Mouse (Mus musculus): ENCODE measurements around the gene Adamts12. TPM values are rescaled to one million over a fixed set of nuclear protein-coding genes. Genes with fewer than 3 reads are reported as not detected.

Gene Adamts12
- polyA plus RNA-seq, 1 experiment: 0.35 TPM

- no peaks in the 10 kb centered on the region for H3K36me3 ChIP-seq (ENCODE audit: control insufficient read depth, insufficient read depth, low read length)
These were observed 27.8 kb upstream of the Adamts12 start for GRCm38 (mm10) chr15:11036535-11037375.

DNA sequence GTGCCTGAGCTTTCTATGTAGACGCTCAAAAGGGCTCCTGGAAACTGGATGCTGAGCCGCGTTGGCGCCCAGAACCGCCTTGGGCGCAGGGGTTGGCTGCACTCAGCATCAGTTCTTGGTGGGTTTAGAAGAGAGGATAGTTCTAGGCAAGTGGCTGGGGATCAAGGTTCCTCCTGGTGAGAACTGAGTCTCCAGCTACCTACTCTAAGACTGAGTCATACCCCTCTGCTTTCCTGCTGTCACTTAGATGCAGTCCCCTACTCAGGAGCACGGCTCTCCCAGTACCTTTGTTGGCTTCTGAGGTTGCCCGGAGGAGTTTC lies 27.3 kb upstream of the Adamts12 start:
- 15% methylated on average over 8 of the region's 8 CpGs for WGBS
- H3K4me3 ChIP-seq (ENCODE audit: control insufficient read depth, insufficient read depth, low read length): no peak overlapping the region
- TF ChIP-seq POLR2A (IDR thresholded peaks at IDR 0.05; ENCODE audit: control insufficient read depth, extremely low read depth, insufficient read depth, low read length, poor library complexity): no peak
- no peak for TF ChIP-seq CTCF (IDR thresholded peaks at IDR 0.05; ENCODE audit: borderline replicate concordance, control insufficient read depth, extremely low read depth, insufficient read depth, low read length, poor library complexity)
- no peak for DNase-seq
- no peak overlapping the region for H3K27ac ChIP-seq (ENCODE audit: control insufficient read depth, insufficient read depth, low read length)
- H3K4me1 ChIP-seq (replicated peaks; ENCODE audit: control insufficient read depth, insufficient read depth, low read length): no peaks in the 10 kb centered on the region
- no peaks in the 10 kb centered on the region; the same call in 1 of the 2 replicates for H3K27me3 ChIP-seq (ENCODE audit: control insufficient read depth, insufficient read depth, low read length)
- H3K36me3 ChIP-seq (ENCODE audit: control insufficient read depth, insufficient read depth, low read length): no peaks in the 10 kb centered on the region

More at GRCm38 (mm10) chr15:11036535-11037375, 27.8 kb upstream of the Adamts12 start:
- Histone ChIP-seq H3K4me1 (replicated peaks; ENCODE audit: control insufficient read depth, insufficient read depth, low read length) (no peaks in the 10 kb centered on the region), H3K27ac (ENCODE audit: control insufficient read depth, insufficient read depth, low read length) (no peak overlapping the region), H3K27me3 (ENCODE audit: control insufficient read depth, insufficient read depth, low read length) (no peaks in the 10 kb centered on the region; the same call in 1 of the 2 replicates), H3K4me3 (ENCODE audit: control insufficient read depth, insufficient read depth, low read length) (no peak overlapping the region)
- TF ChIP-seq POLR2A (IDR thresholded peaks at IDR 0.05; ENCODE audit: control insufficient read depth, extremely low read depth, insufficient read depth, low read length, poor library complexity) (no peak), CTCF (IDR thresholded peaks at IDR 0.05; ENCODE audit: borderline replicate concordance, control insufficient read depth, extremely low read depth, insufficient read depth, low read length, poor library complexity) (no peak)
- DNase-seq: no peak
- 6% methylated on average over 49 of the region's 49 CpGs for WGBS

DNA sequence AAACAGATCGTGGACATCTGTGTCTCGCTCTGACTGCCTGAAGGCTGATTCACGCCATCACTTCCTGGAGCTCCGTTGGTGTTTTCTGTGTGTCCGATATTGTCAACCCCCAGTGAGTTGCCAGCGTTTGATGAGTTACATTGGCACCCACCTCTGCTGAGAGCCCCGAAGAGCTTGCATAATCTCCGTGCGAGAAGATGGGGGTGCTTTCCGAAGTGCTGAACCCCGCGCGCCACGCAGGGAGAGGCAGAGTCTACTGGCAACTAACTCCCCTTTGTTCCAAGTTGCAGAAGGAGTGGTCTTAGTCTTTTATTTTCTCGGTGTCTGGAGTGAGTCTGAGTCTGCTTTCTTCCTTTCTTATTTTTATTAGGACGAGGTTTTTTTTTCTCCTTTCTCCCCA lies 26.9 kb upstream of the Adamts12 start, which contains the start of gene Rxfp3:
TSS of gene Rxfp3 (minus strand) at position 281 of the 400 bp plus-strand sequence.
- no peak for DNase-seq
- TF ChIP-seq POLR2A (IDR thresholded peaks at IDR 0.05; ENCODE audit: control insufficient read depth, extremely low read depth, insufficient read depth, low read length, poor library complexity) (no peak), CTCF (IDR thresholded peaks at IDR 0.05; ENCODE audit: borderline replicate concordance, control insufficient read depth, extremely low read depth, insufficient read depth, low read length, poor library complexity) (no peak)
- Histone ChIP-seq H3K4me1 (replicated peaks; ENCODE audit: control insufficient read depth, insufficient read depth, low read length) (no peaks in the 10 kb centered on the region), H3K27ac (ENCODE audit: control insufficient read depth, insufficient read depth, low read length) (no peak within 1 kb of the TSS), H3K27me3 (ENCODE audit: control insufficient read depth, insufficient read depth, low read length) (no peaks in the 10 kb centered on the region; the same call in 1 of the 2 replicates), H3K4me3 (ENCODE audit: control insufficient read depth, insufficient read depth, low read length) (no peak within 1 kb of the TSS), H3K36me3 (ENCODE audit: control insufficient read depth, insufficient read depth, low read length) (no peaks in the 10 kb centered on the region)
- WGBS: 8% methylated on average over 16 of the region's 16 CpGs

GRCm38 (mm10) chr15:11038476-11038875 lies 26.1 kb upstream of the Adamts12 start:
- no peak overlapping the region for H3K27ac ChIP-seq (ENCODE audit: control insufficient read depth, insufficient read depth, low read length)
- 6% methylated on average over 12 of the region's 12 CpGs for WGBS
- no peak overlapping the region for H3K4me3 ChIP-seq (ENCODE audit: control insufficient read depth, insufficient read depth, low read length)
- no peaks in the 10 kb centered on the region for H3K4me1 ChIP-seq (replicated peaks; ENCODE audit: control insufficient read depth, insufficient read depth, low read length)
- no peaks in the 10 kb centered on the region; the same call in 1 of the 2 replicates for H3K27me3 ChIP-seq (ENCODE audit: control insufficient read depth, insufficient read depth, low read length)
- TF ChIP-seq POLR2A (IDR thresholded peaks at IDR 0.05; ENCODE audit: control insufficient read depth, extremely low read depth, insufficient read depth, low read length, poor library complexity) (no peak), CTCF (IDR thresholded peaks at IDR 0.05; ENCODE audit: borderline replicate concordance, control insufficient read depth, extremely low read depth, insufficient read depth, low read length, poor library complexity) (no peak)
- no peak for DNase-seq
- no peaks in the 10 kb centered on the region for H3K36me3 ChIP-seq (ENCODE audit: control insufficient read depth, insufficient read depth, low read length)

DNA sequence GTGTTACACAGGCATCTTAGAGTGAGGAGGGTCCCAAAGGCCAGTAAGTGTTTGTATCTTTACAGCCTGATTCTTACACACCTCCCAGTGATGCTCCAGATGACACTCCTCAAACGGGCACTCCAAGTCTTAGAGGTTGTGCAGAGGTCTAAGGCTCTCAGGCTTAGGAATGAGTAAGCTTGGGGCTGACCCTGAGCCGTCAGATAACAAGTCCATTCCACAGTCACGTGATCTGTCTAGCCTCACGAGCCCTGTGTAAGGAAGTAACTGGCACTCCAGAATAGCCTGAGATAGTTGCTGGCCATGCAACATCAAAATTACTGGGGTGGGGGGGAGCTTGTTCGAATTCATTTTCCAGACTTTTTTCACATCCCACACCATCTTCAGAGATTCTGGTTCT lies 24.5 kb upstream of the Adamts12 start:
- 68% methylated on average over 5 of the region's 5 CpGs for WGBS
- TF ChIP-seq CTCF (IDR thresholded peaks at IDR 0.05; ENCODE audit: borderline replicate concordance, control insufficient read depth, extremely low read depth, insufficient read depth, low read length, poor library complexity): no peak
- TF ChIP-seq POLR2A (IDR thresholded peaks at IDR 0.05; ENCODE audit: control insufficient read depth, extremely low read depth, insufficient read depth, low read length, poor library complexity): no peak

DNA sequence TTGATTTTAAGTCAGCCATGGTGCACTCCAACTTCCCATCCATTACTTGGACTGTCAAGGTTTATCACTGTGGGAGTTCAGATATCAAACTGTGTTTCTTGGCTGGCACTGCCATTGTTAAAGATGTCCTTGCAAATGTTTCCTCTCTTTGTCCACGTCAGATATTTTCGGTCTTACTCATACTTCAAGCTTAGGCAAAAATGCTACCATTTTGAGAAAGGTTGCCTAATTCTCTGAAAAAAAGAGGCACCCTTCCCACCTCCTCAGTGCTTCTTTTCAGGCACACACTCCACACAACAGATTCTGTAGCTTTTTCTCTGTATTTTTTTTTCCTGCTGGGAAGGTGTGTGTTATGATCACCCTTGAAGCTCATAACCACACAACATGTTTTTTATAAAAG lies 23.4 kb upstream of the Adamts12 start:
- Histone ChIP-seq H3K36me3 (ENCODE audit: control insufficient read depth, insufficient read depth, low read length) (no peaks in the 10 kb centered on the region), H3K4me3 (ENCODE audit: control insufficient read depth, insufficient read depth, low read length) (no peak overlapping the region), H3K27me3 (ENCODE audit: control insufficient read depth, insufficient read depth, low read length) (no peaks in the 10 kb centered on the region; the same call in 1 of the 2 replicates), H3K27ac (ENCODE audit: control insufficient read depth, insufficient read depth, low read length) (no peak overlapping the region), H3K4me1 (replicated peaks; ENCODE audit: control insufficient read depth, insufficient read depth, low read length) (no peaks in the 10 kb centered on the region)
- TF ChIP-seq CTCF (IDR thresholded peaks at IDR 0.05; ENCODE audit: borderline replicate concordance, control insufficient read depth, extremely low read depth, insufficient read depth, low read length, poor library complexity) (no peak), POLR2A (IDR thresholded peaks at IDR 0.05; ENCODE audit: control insufficient read depth, extremely low read depth, insufficient read depth, low read length, poor library complexity) (no peak)
- 91% methylated on average over 2 of the region's 2 CpGs for WGBS
- DNase-seq: no peak

More for the DNA sequence above, 24.5 kb upstream of the Adamts12 start:
- no peaks in the 10 kb centered on the region for H3K4me1 ChIP-seq (replicated peaks; ENCODE audit: control insufficient read depth, insufficient read depth, low read length)
- H3K27me3 ChIP-seq (ENCODE audit: control insufficient read depth, insufficient read depth, low read length): no peaks in the 10 kb centered on the region; the same call in 1 of the 2 replicates
- DNase-seq: no peak
- no peak overlapping the region for H3K27ac ChIP-seq (ENCODE audit: control insufficient read depth, insufficient read depth, low read length)
- no peak overlapping the region for H3K4me3 ChIP-seq (ENCODE audit: control insufficient read depth, insufficient read depth, low read length)
- no peaks in the 10 kb centered on the region for H3K36me3 ChIP-seq (ENCODE audit: control insufficient read depth, insufficient read depth, low read length)

Data from thymus, adult 2 months (tissue).